Mouse (Mus musculus): ENCODE measurements around the gene 9230104L09Rik. TPM values are rescaled to one million over a fixed set of nuclear protein-coding genes. Genes with fewer than 3 reads are reported as not detected.

The 9230104L09Rik gene
- 0.19 TPM in 1 of 2 replicates, not detected in the other for polyA plus RNA-seq (2021; fragmentation: Nextera tagmentation)
- long read RNA-seq, experiment 1: 0 reads
- long read RNA-seq, experiment 2: 0 reads

GRCm38 (mm10) chr2:148864966-148865365, at the start of gene 9230104L09Rik:
Gene 9230104L09Rik (minus strand): TSS chr2:148865038.

DNA sequence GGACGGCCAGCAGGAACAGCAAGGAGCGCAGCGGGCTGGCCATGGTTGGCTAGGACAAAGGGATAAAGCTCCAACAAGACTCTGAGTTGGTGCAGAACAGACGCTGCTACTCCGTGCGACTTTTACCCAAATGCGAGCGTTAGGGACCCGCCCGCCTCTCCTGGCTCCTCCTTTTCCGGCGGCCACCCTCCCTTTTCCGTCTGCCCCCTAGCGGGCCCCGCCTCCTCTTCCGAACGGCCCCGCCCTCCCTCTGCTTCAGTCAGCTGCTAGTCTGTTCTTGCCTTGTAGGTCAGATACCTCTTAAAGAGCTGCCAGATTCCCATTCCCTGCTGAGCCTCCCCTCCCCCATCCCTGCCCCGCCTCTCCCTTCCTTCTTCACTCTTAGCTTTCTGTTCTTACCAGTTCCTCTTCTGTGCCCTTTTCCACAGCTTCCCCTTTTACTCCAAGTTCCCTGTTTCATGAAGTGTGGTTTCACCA, 10.5 kb upstream of the 9230104L09Rik start, which contains the start of gene Cst3:
Gene Cst3 (minus strand): TSS at position 358 of the 477 bp plus-strand sequence.

DNA sequence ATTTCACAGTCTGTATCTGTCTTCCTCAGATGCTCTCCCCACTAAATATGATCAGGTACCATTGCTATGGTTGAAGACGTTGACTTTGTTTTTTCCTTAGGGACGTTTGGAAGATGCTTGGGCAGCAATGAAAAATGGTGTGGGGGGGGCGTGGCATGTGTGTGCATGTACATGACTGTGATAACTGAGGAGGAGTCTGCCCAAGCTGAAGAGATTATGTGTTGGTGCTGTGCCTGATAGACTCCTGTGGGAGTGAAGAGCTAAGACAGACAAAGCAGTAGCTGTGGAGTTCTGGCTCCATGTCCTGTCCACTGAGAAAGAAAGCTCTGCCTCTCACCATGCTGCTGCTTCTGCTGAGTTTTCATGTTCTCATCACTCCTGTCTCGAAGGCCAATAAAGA, 29.9 kb downstream of the 9230104L09Rik start, which contains the start of gene Cst9:
Gene Cst9 (plus strand): TSS at position 236 of the 400 bp plus-strand sequence.

DNA sequence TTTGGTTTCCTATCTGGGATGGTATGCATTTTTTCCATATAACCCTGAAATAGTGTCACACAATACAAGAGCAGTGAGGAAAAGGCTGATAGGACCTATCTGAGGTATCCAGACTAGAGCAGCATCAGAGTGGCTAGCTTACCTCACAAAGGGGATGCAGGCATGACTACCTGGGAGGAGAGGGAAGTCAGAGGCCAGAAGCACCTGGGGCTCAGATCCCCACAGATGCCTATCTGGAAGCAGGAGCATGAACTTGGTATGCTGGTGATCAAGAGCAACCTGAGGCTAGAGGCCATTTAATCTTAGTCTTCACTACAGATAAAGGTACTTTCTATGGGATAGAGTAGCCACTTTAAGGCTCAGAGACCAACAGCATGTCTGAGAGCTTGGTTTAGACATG, 44.9 kb downstream of the 9230104L09Rik start, which contains the start of gene Cst13:
Gene Cst13 (plus strand): TSS at position 173 of the 400 bp plus-strand sequence.

GRCm38 (mm10) chr2:148798485-148798884, 66.4 kb downstream of the 9230104L09Rik start, which contains the start of gene Cst8:
Gene Cst8 (plus strand): TSS chr2:148798785.

Other genes with a start within 250 kb of the 9230104L09Rik start
- 28.3 and 34.6 TPM in 2 replicates for gene Nxt1, start 192.4 kb downstream of the 9230104L09Rik start, polyA plus RNA-seq (2021; fragmentation: Nextera tagmentation)
- 13.6 and 14.7 TPM in 2 replicates for gene Gzf1, start 184.0 kb downstream of the 9230104L09Rik start, polyA plus RNA-seq (2021; fragmentation: Nextera tagmentation)
- 159 and 210 TPM in 2 replicates for gene Napb, start 132.6 kb downstream of the 9230104L09Rik start, polyA plus RNA-seq (2021; fragmentation: Nextera tagmentation)
- not detected in 2 replicates for gene Cstl1, start 114.7 kb downstream of the 9230104L09Rik start, polyA plus RNA-seq (2021; fragmentation: Nextera tagmentation)
- 0.37 TPM in 1 of 2 replicates, not detected in the other for gene Cst11, start 93.5 kb downstream of the 9230104L09Rik start, polyA plus RNA-seq (2021; fragmentation: Nextera tagmentation)
- not detected in 2 replicates for gene 8030411F24Rik, start 83.0 kb downstream of the 9230104L09Rik start, polyA plus RNA-seq (2021; fragmentation: Nextera tagmentation)
- gene Cst12, start 75.7 kb downstream of the 9230104L09Rik start, polyA plus RNA-seq (2021; fragmentation: Nextera tagmentation): not detected in 2 replicates
- not detected in 2 replicates for gene Cst8, start 66.3 kb downstream of the 9230104L09Rik start, polyA plus RNA-seq (2021; fragmentation: Nextera tagmentation)
- not detected in 2 replicates for gene Cst13, start 45.0 kb downstream of the 9230104L09Rik start, polyA plus RNA-seq (2021; fragmentation: Nextera tagmentation)
- gene Cst9, start 29.9 kb downstream of the 9230104L09Rik start, polyA plus RNA-seq (2021; fragmentation: Nextera tagmentation): not detected in 2 replicates
- 10,036 and 13,475 TPM in 2 replicates for gene Cst3, start 10.7 kb upstream of the 9230104L09Rik start, polyA plus RNA-seq (2021; fragmentation: Nextera tagmentation)
- gene Gm1330, start 138.2 kb upstream of the 9230104L09Rik start, polyA plus RNA-seq (2021; fragmentation: Nextera tagmentation): not detected in 2 replicates
- gene Gm10750, start 152.2 kb upstream of the 9230104L09Rik start, polyA plus RNA-seq (2021; fragmentation: Nextera tagmentation): not detected in 2 replicates

All from left cerebral cortex, adult 6 months (tissue).